Mouse (Mus musculus) CH12.LX (cell line): ENCODE measurements around the gene Lrmda. TPM values are rescaled to one million over a fixed set of nuclear protein-coding genes. Genes with fewer than 3 reads are reported as not detected.

Experiments
- DNase-seq: peaks from one replicate; pipeline ENCODE4 v3.0.0-alpha.2; 2013; ENCODE audit errors: extremely low read depth
- H3K27ac ChIP-seq: 2 replicates; pipeline ENCODE4 v1.5.1; 2012; ENCODE audit warnings: low read depth, mild to moderate bottlenecking, control low read depth, moderate library complexity; ENCODE audit not compliant: insufficient read depth
- H3K27me3 ChIP-seq: replicated peaks from 2 replicates; pipeline ENCODE3; 2012; ENCODE audit warnings: inconsistent platforms
- H3K36me3 ChIP-seq, 2 experiments: replicated peaks in 1 of 2; 2 replicates each; pipeline versions ENCODE3 to v1.6.1; 2012; ENCODE audit warnings: inconsistent platforms in 1 of 2, low read length in 1 of 2, mild to moderate bottlenecking in 1 of 2, mixed read lengths in 1 of 2, moderate library complexity in 1 of 2; ENCODE audit not compliant: control insufficient read depth in 1 of 2, insufficient read depth in 1 of 2
- H3K4me1 ChIP-seq, 2 experiments: 2 replicates each; pipeline ENCODE4 v1.6.1; 2012; ENCODE audit warnings: inconsistent platforms in 1 of 2, moderate library complexity in 1 of 2; ENCODE audit not compliant: insufficient read depth in 2 of 2, control insufficient read depth in 1 of 2
- H3K4me2 ChIP-seq: 2 replicates; pipeline ENCODE4 v1.6.1; 2012; ENCODE audit warnings: low read depth, mild to moderate bottlenecking, control low read depth; ENCODE audit not compliant: poor library complexity, insufficient read depth, severe bottlenecking
- H3K4me3 ChIP-seq, 3 experiments: fragments of 150-350 bp in 1 of 3; sonication (generic) in 1 of 3; replicated peaks in 1 of 3; 2 replicates each; pipeline versions ENCODE3 to v1.5.1; 2011 to 2012; ENCODE audit warnings: low read depth in 2 of 3, low read length in 2 of 3, mild to moderate bottlenecking in 2 of 3, moderate library complexity in 2 of 3, control low read depth in 1 of 3, improper control_type of control experiment in 1 of 3, inconsistent platforms in 1 of 3, mixed read lengths in 1 of 3; ENCODE audit not compliant: poor library complexity in 1 of 3
- H3K79me2 ChIP-seq: replicated peaks from 2 replicates; pipeline ENCODE4 v1.6.1; 2012; ENCODE audit warnings: mild to moderate bottlenecking, moderate library complexity; ENCODE audit not compliant: control insufficient read depth, poor library complexity, insufficient read depth, severe bottlenecking; ENCODE audit errors: extremely low read depth
- H3K9ac ChIP-seq: 2 replicates; pipeline ENCODE4 v1.6.1; 2012; ENCODE audit warnings: low read depth, mild to moderate bottlenecking, control low read depth, moderate library complexity; ENCODE audit not compliant: insufficient read depth
- H3K9me3 ChIP-seq: replicated peaks from 2 replicates; pipeline ENCODE3; 2012; ENCODE audit warnings: low read length, inconsistent platforms, mixed read lengths
- CHD2 ChIP-seq: IDR thresholded peaks from 2 replicates; pipeline ENCODE4 v1.6.1; 2011; ENCODE audit warnings: low read length, improper control_type of control experiment
- CTCF ChIP-seq, 2 experiments: IDR thresholded peaks in 1 of 2; conservative IDR thresholded peaks in 1 of 2; 2 replicates each; pipeline ENCODE4 v1.5.1; 2011 to 2012; ENCODE audit warnings: low read depth in 2 of 2, low read length in 2 of 2, improper control_type of control experiment in 1 of 2, inconsistent platforms in 1 of 2, mild to moderate bottlenecking in 1 of 2, moderate library complexity in 1 of 2
- EP300 ChIP-seq: IDR thresholded peaks from 2 replicates; pipeline ENCODE4 v1.6.1; 2011; ENCODE audit warnings: low read length, improper control_type of control experiment
- HCFC1 ChIP-seq: IDR thresholded peaks from 2 replicates; pipeline ENCODE4 v1.6.1; 2012; ENCODE audit warnings: low read depth, mild to moderate bottlenecking, inconsistent platforms, low read length, improper control_type of control experiment
- IRF4 ChIP-seq: IDR thresholded peaks from 2 replicates; pipeline ENCODE4 v1.6.1; 2014; ENCODE audit warnings: low read depth, mild to moderate bottlenecking, inconsistent platforms, low read length, improper control_type of control experiment
- MAX ChIP-seq: IDR thresholded peaks from 2 replicates; pipeline ENCODE4 v1.6.1; 2011; ENCODE audit warnings: low read length, improper control_type of control experiment
- MEF2A ChIP-seq: IDR thresholded peaks from 2 replicates; pipeline ENCODE4 v1.6.1; 2014; ENCODE audit warnings: low read depth, mild to moderate bottlenecking, inconsistent platforms, low read length, improper control_type of control experiment, borderline replicate concordance
- MYC ChIP-seq: IDR thresholded peaks from 2 replicates; pipeline ENCODE4 v1.6.1; 2011; ENCODE audit warnings: low read depth, mild to moderate bottlenecking, improper control_type of control experiment, low read length
- NELFE ChIP-seq: IDR thresholded peaks from 2 replicates; pipeline ENCODE4 v1.6.1; 2011; ENCODE audit warnings: low read depth, low read length, improper control_type of control experiment
- PAX5 ChIP-seq: IDR thresholded peaks from 2 replicates; pipeline ENCODE4 v1.6.1; 2012; ENCODE audit warnings: low read length, inconsistent platforms, mixed read lengths
- RCOR1 ChIP-seq: conservative IDR thresholded peaks from 2 replicates; pipeline ENCODE4 v1.6.1; 2012; ENCODE audit warnings: low read depth, mild to moderate bottlenecking, inconsistent platforms, low read length, improper control_type of control experiment
- SIN3A ChIP-seq: IDR thresholded peaks from 2 replicates; pipeline ENCODE4 v1.6.1; 2012; ENCODE audit warnings: low read length, improper control_type of control experiment, inconsistent platforms
- SMC3 ChIP-seq: IDR thresholded peaks from 2 replicates; pipeline ENCODE4 v1.6.1; 2011; ENCODE audit warnings: low read depth, low read length, improper control_type of control experiment
- USF1 ChIP-seq: IDR thresholded peaks from 2 replicates; pipeline ENCODE4 v1.6.1; 2014; ENCODE audit warnings: low read depth, mild to moderate bottlenecking, inconsistent platforms, low read length, improper control_type of control experiment
- ZKSCAN1 ChIP-seq: IDR thresholded peaks from 2 replicates; pipeline ENCODE4 v1.6.1; 2012; ENCODE audit warnings: low read depth, inconsistent platforms, low read length, improper control_type of control experiment, borderline replicate concordance
- ZMIZ1 ChIP-seq: IDR thresholded peaks from 2 replicates; pipeline ENCODE4 v1.6.1; 2012; ENCODE audit warnings: low read depth, mild to moderate bottlenecking, inconsistent platforms, low read length, improper control_type of control experiment
- ZNF384 ChIP-seq: IDR thresholded peaks from 2 replicates; pipeline ENCODE4 v1.6.1; 2012; ENCODE audit warnings: low read depth, low read length, improper control_type of control experiment, inconsistent platforms
- dilution Hi-C: fragments of 300-500 bp; cut with MboI; formaldehyde crosslinking; loops from 2 replicates; pipeline ENCODE4 v1.14.3; 2020; ENCODE audit warnings: low sequenced_read_pairs; ENCODE audit not compliant: extremely low pct_unique_long_range_greater_than_20kb, extremely low pct_ligation_motif_present
- in situ Hi-C: fragments of 300-500 bp; cut with MboI; formaldehyde crosslinking; loops from 3 replicates; pipeline ENCODE4 v1.14.3; 2019; ENCODE audit warnings: low sequenced_read_pairs, low pct_ligation_motif_present, low pct_unique_long_range_greater_than_20kb, mixed read lengths
- polyA plus RNA-seq: library from polyadenylated mRNA; unstranded; fragments of >175 nt; gene quantifications from 2 replicates; pipeline ENCODE4 v1.2.1, GENCODE M21; 2012; ENCODE audit warnings: low read depth; ENCODE audit not compliant: insufficient read length
- total RNA-seq, 2 experiments: library from RNA; depleted of rRNA; stranded (reverse); fragments of 300-350 nt in 1 of 2; fragments of >200 nt in 1 of 2; gene quantifications; 2 replicates each; pipeline ENCODE4 v1.2.3; 2012 to 2014

Gene Lrmda
- total and polyA plus RNA-seq, 3 experiments = 0.89 to 3.7 (median 1.9) TPM

GRCm38 (mm10) chr14:22609261-22610245 is 590.0 kb downstream of the Lrmda start:
- DNase-seq = no peak
- H3K9me3 ChIP-seq = no peaks in the 10 kb centered on the region
- no peaks in the 10 kb centered on the region for H3K27me3 ChIP-seq
- H3K27ac ChIP-seq = no peak overlapping the region
- no peak for TF ChIP-seq MAX
- TF ChIP-seq HCFC1 = no peak
- no peak for TF ChIP-seq SMC3
- TF ChIP-seq, all 38 proteins: peak for 0
- no peaks in the 10 kb centered on the region for H3K4me1 ChIP-seq
- in situ Hi-C loops (no loop called here), dilution Hi-C loops (no loop called here)
- no peaks in the 10 kb centered on the region for H3K79me2 ChIP-seq
- H3K4me3 ChIP-seq = no peak overlapping the region
- no peak overlapping the region for H3K4me2 ChIP-seq
- no peaks in the 10 kb centered on the region for H3K36me3 ChIP-seq
- no peak overlapping the region for H3K9ac ChIP-seq

GRCm38 (mm10) chr14:22611011-22611410 is 591.5 kb downstream of the Lrmda start:
- H3K9me3 ChIP-seq = no peaks in the 10 kb centered on the region
- H3K4me2 ChIP-seq = no peak overlapping the region
- no peak overlapping the region for H3K4me3 ChIP-seq
- no peak overlapping the region for H3K9ac ChIP-seq
- no peaks in the 10 kb centered on the region for H3K27me3 ChIP-seq
- no peaks in the 10 kb centered on the region for H3K79me2 ChIP-seq
- no peak for DNase-seq
- H3K27ac ChIP-seq = no peak overlapping the region
- in situ Hi-C loops = no loop called here
- dilution Hi-C loops = no loop called here
- TF ChIP-seq NELFE = no peak
- TF ChIP-seq SIN3A = no peak
- no peak for TF ChIP-seq CTCF (conservative IDR thresholded peaks at IDR 0.05 in 1 of 2, IDR thresholded peaks at IDR 0.05 in 1 of 2; ENCODE audit: low read depth in 2 of 2, low read length in 2 of 2)
- no peak for TF ChIP-seq MEF2A
- TF ChIP-seq CHD2 = no peak
- no peak for TF ChIP-seq ZNF384
- TF ChIP-seq EP300 = no peak
- TF ChIP-seq RCOR1 = no peak
- no peak for TF ChIP-seq ZMIZ1
- TF ChIP-seq MYC = no peak
- no peak for TF ChIP-seq ZKSCAN1
- TF ChIP-seq USF1 = no peak
- no peak for TF ChIP-seq PAX5
- TF ChIP-seq SMC3 = no peak
- no peak for TF ChIP-seq IRF4
- TF ChIP-seq MAX = no peak
- TF ChIP-seq, all 38 proteins: peak for 0
- H3K36me3 ChIP-seq = no peaks in the 10 kb centered on the region
- H3K4me1 ChIP-seq = no peaks in the 10 kb centered on the region
